Mouse (Mus musculus) spleen, adult 2 months (tissue): ENCODE measurements around the gene Tex29. TPM values are rescaled to one million over a fixed set of nuclear protein-coding genes. Genes with fewer than 3 reads are reported as not detected.

Source experiments
- DNase-seq, 2 experiments: peaks; one replicate each; pipeline versions ENCODE4 v3.0.0 to v3.0.0-alpha.2; 2012 to 2021; ENCODE audit warnings: low spot score in 2 of 2, low read depth in 1 of 2
- H3K27ac ChIP-seq: fragments of 200-500 bp; 2 replicates; pipeline ENCODE4 v1.5.1; 2012; ENCODE audit warnings: low read length, inconsistent platforms; ENCODE audit not compliant: insufficient read depth
- H3K27me3 ChIP-seq: fragments of 200-500 bp; 2 replicates; pipeline ENCODE4 v1.6.1; 2012; ENCODE audit warnings: mild to moderate bottlenecking, moderate library complexity, low read length, inconsistent platforms; ENCODE audit not compliant: control insufficient read depth, insufficient read depth
- H3K36me3 ChIP-seq: fragments of 200-500 bp; 2 replicates; pipeline ENCODE4 v1.6.1; 2012; ENCODE audit warnings: mild to moderate bottlenecking, low read length, inconsistent platforms; ENCODE audit not compliant: control insufficient read depth, insufficient read depth
- H3K4me1 ChIP-seq: fragments of 200-500 bp; 2 replicates; pipeline ENCODE4 v1.6.1; 2011; ENCODE audit warnings: inconsistent platforms; ENCODE audit not compliant: control insufficient read depth, insufficient read depth, insufficient read length
- H3K4me3 ChIP-seq: fragments of 200-500 bp; 2 replicates; pipeline ENCODE4 v1.5.1; 2011; ENCODE audit warnings: mild to moderate bottlenecking, inconsistent platforms; ENCODE audit not compliant: insufficient read depth, insufficient read length; ENCODE audit errors: extremely low read depth
- CTCF ChIP-seq: fragments of 200-500 bp; IDR thresholded peaks from 2 replicates; pipeline ENCODE4 v1.5.1; 2011; ENCODE audit warnings: mild to moderate bottlenecking, inconsistent platforms; ENCODE audit not compliant: insufficient read depth, insufficient read length, insufficient replicate concordance; ENCODE audit errors: extremely low read depth
- POLR2A ChIP-seq: fragments of 200-500 bp; IDR thresholded peaks from 2 replicates; pipeline ENCODE4 v1.6.1; 2011; ENCODE audit warnings: low read depth, low read length, inconsistent platforms
- WGBS: fragments of 180-500 bp; shearing (Covaris S2); methylation state at CpG from one replicate; pipeline ENCODE4 v1.1.7; 2018; 5-methylcytosine and 5-hydroxymethylcytosine counted together
- polyA plus RNA-seq: library from polyadenylated mRNA; depleted of rRNA; stranded (reverse); fragments of >200 nt; gene quantifications from 2 replicates; pipeline ENCODE4 v1.2.3, GENCODE M21; 2012

Tex29 gene
- polyA plus RNA-seq, 1 experiment: not detected

- H3K4me3 ChIP-seq: no peak overlapping the region
- no peaks in the 10 kb centered on the region for H3K4me1 ChIP-seq
- H3K27ac ChIP-seq: no peak overlapping the region
- no peak for DNase-seq
- peaks cover 55% of the 10 kb centered on the region for H3K36me3 ChIP-seq
- no peaks in the 10 kb centered on the region for H3K27me3 ChIP-seq
- TF ChIP-seq CTCF (no peak), POLR2A (no peak)
- WGBS: 93% methylated on average over 7 of the region's 7 CpGs
Observed at GRCm38 (mm10) chr8:11815206-11815605, 25.1 kb upstream of the Tex29 start.

GRCm38 (mm10) chr8:11820136-11820535 lies 20.1 kb upstream of the Tex29 start:
- Histone ChIP-seq H3K4me1 (no peaks in the 10 kb centered on the region), H3K27ac (no peak overlapping the region), H3K27me3 (no peaks in the 10 kb centered on the region), H3K36me3 (peaks cover 57% of the 10 kb centered on the region), H3K4me3 (no peak overlapping the region)
- no peak for DNase-seq
- 94% methylated on average over 5 of the region's 5 CpGs for WGBS
- no peak for TF ChIP-seq POLR2A
- TF ChIP-seq CTCF: no peak

- peaks cover 56% of the 10 kb centered on the region for H3K36me3 ChIP-seq
- 92% methylated on average over 5 of the region's 5 CpGs for WGBS
Observed at GRCm38 (mm10) chr8:11820568-11820967, 19.7 kb upstream of the Tex29 start.

GRCm38 (mm10) chr8:11821451-11822206 lies 18.6 kb upstream of the Tex29 start:
- WGBS: 88% methylated on average over 14 of the region's 14 CpGs
- H3K4me1 ChIP-seq: no peaks in the 10 kb centered on the region
- H3K36me3 ChIP-seq: peaks cover 51% of the 10 kb centered on the region
- H3K27ac ChIP-seq: no peak overlapping the region
- no peaks in the 10 kb centered on the region for H3K27me3 ChIP-seq
- H3K4me3 ChIP-seq: no peak overlapping the region
- TF ChIP-seq CTCF (no peak), POLR2A (no peak)
- no peak for DNase-seq

More at GRCm38 (mm10) chr8:11820568-11820967, 19.7 kb upstream of the Tex29 start:
- Histone ChIP-seq H3K27ac (no peak overlapping the region), H3K4me1 (no peaks in the 10 kb centered on the region), H3K4me3 (no peak overlapping the region), H3K27me3 (no peaks in the 10 kb centered on the region)
- TF ChIP-seq CTCF (no peak), POLR2A (no peak)
- DNase-seq: no peak

GRCm38 (mm10) chr8:11822550-11823060 lies 17.7 kb upstream of the Tex29 start:
- no peak overlapping the region for H3K27ac ChIP-seq
- H3K36me3 ChIP-seq: peaks cover 48% of the 10 kb centered on the region
- WGBS: 88% methylated on average over 9 of the region's 9 CpGs
- no peak overlapping the region for H3K4me3 ChIP-seq
- DNase-seq: no peak
- no peak for TF ChIP-seq CTCF
- no peak for TF ChIP-seq POLR2A
- no peaks in the 10 kb centered on the region for H3K27me3 ChIP-seq
- H3K4me1 ChIP-seq: no peaks in the 10 kb centered on the region

GRCm38 (mm10) chr8:11825756-11826155 lies 14.5 kb upstream of the Tex29 start:
- TF ChIP-seq CTCF: no peak
- no peak for TF ChIP-seq POLR2A
- H3K27me3 ChIP-seq: no peaks in the 10 kb centered on the region
- no peak overlapping the region for H3K27ac ChIP-seq
- no peak overlapping the region for H3K4me3 ChIP-seq
- DNase-seq: no peak
- no peaks in the 10 kb centered on the region for H3K4me1 ChIP-seq
- 85% methylated on average over 3 of the region's 3 CpGs for WGBS
- peaks cover 22% of the 10 kb centered on the region for H3K36me3 ChIP-seq

GRCm38 (mm10) chr8:11827312-11827711 lies 13.0 kb upstream of the Tex29 start:
- WGBS: 80% methylated on average over 3 of the region's 3 CpGs
- peaks cover 19% of the 10 kb centered on the region for H3K36me3 ChIP-seq

More at GRCm38 (mm10) chr8:11827312-11827711, 13.0 kb upstream of the Tex29 start:
- H3K4me3 ChIP-seq: no peak overlapping the region
- no peak for TF ChIP-seq CTCF
- no peak for TF ChIP-seq POLR2A
- no peaks in the 10 kb centered on the region for H3K27me3 ChIP-seq
- no peaks in the 10 kb centered on the region for H3K4me1 ChIP-seq
- DNase-seq: no peak
- no peak overlapping the region for H3K27ac ChIP-seq
